ENCODE assay signal across 10 mouse cellular contexts in the genomic region with DNA sequence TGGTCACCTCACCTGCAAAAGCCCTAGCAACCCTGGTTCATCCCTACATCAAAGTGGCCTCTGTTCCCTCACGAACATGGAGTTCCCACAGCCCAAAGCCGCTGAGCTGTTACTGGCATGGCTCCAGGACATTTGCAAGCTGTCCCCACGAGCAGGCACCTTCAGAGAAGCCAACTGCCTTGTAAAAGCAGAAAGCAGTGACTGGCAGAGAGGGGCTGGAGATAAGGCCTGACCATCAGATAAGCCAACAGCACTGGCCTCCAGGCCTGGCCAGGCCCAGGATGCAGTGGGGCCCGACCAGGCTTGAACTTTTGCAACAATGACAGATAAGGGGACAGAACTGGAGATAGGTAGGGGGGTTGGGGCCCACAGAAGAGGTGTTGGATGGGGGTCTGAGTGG. TPM values are rescaled to one million over a fixed set of nuclear protein-coding genes. Genes with fewer than 3 reads are reported as not detected.
DNase-seq lines count a peak whose midpoint lies in the region; ATAC-seq and TF ChIP-seq lines count a peak whose summit lies in the region.
"Had no signal": no experiment of that assay in that cellular context is flagged by ENCODE, and none has a peak within 500 bp of the region (broad histone marks: within the 10 kb centered on the region; RNA-seq: fewer than 3 reads in every experiment).

No protein-coding gene starts in this region.

- no peak overlapping the region for H3K4me2 ChIP-seq in heart, embryonic 14.5 days (ENCODE audit: low read length)
- peak overlapping the region; percentile 62 for H3K4me2 ChIP-seq in liver, embryonic 13.5 days
- H3K4me2 ChIP-seq: embryonic facial prominence, embryonic 13.5 days had no signal

- no peak for TF ChIP-seq CTCF in G1E (IDR thresholded peaks at IDR 0.05; ENCODE audit: low read depth, low read length)

- no peak for DNase-seq in heart, adult 18-20 months
- no peak for DNase-seq in G1E (ENCODE audit: low spot score)
- peak; percentile 74 for DNase-seq in c-Kit-positive CD71-positive TER-119-positive erythroid progenitor cells, embryonic 14.5 days (ENCODE audit: low spot score)
- peak; percentile 77 for DNase-seq in liver, embryonic 13.5 days
- no peak for DNase-seq in neural tube, embryonic 10.5 days (ENCODE audit: extremely low spot score, low spot score)
- DNase-seq in lung, adult 18-20 months = no peak
- DNase-seq in left cerebral cortex, adult 9 months (ENCODE audit: low spot score in 2 of 2) = no peak

- peaks cover 22 to 27% of the 10 kb centered on the region in 2 experiments for H3K4me1 ChIP-seq in heart, embryonic 14.5 days (ENCODE audit: control insufficient read depth in 2 of 2, insufficient read depth in 2 of 2, low read length in 2 of 2)
- H3K4me1 ChIP-seq in G1E (ENCODE audit: insufficient read depth, low read depth, low read length) = peaks cover 83% of the 10 kb centered on the region
- H3K4me1 ChIP-seq in liver, embryonic 13.5 days (replicated peaks) = peaks cover 70% of the 10 kb centered on the region
- H3K4me1 ChIP-seq: embryonic facial prominence, embryonic 13.5 days had no signal

- no peak overlapping the region for H3K4me3 ChIP-seq in heart, embryonic 14.5 days (ENCODE audit: control insufficient read depth in 1 of 2, insufficient read depth in 1 of 2, low read depth in 1 of 2, low read length in 2 of 2)
- peak overlapping the region; percentile 64; the same call in 1 of the 2 replicates for H3K4me3 ChIP-seq in G1E (ENCODE audit: low read depth, low read length)
- H3K4me3 ChIP-seq in liver, embryonic 13.5 days (replicated peaks) = peak overlapping the region; percentile 33

- no peaks in the 10 kb centered on the region for H3K9me3 ChIP-seq in heart, embryonic 14.5 days (ENCODE audit: control insufficient read depth, low read length)
- peaks cover 15% of the 10 kb centered on the region for H3K9me3 ChIP-seq in G1E (replicated peaks)
- H3K9me3 ChIP-seq in liver, embryonic 13.5 days (replicated peaks) = no peaks in the 10 kb centered on the region

- peaks cover 30% of the 10 kb centered on the region for H3K27me3 ChIP-seq in heart, embryonic 14.5 days (ENCODE audit: control insufficient read depth, insufficient read depth, low read length)
- no peaks in the 10 kb centered on the region for H3K27me3 ChIP-seq in G1E (ENCODE audit: insufficient read depth, low read length)
- H3K27me3 ChIP-seq in liver, embryonic 13.5 days = 0 out of 2 replicates have a peak, but pooled peaks cover 7% of the 10 kb centered on the region

- H3K36me3 ChIP-seq in heart, embryonic 14.5 days (ENCODE audit: control insufficient read depth, insufficient read depth, low read length) = no peaks in the 10 kb centered on the region
- peaks cover 7% of the 10 kb centered on the region for H3K36me3 ChIP-seq in G1E (replicated peaks)
- no peaks in the 10 kb centered on the region for H3K36me3 ChIP-seq in liver, embryonic 13.5 days
- H3K36me3 ChIP-seq: embryonic facial prominence, embryonic 13.5 days had no signal

- H3K27ac ChIP-seq in heart, embryonic 14.5 days (replicated peaks in 1 of 2; ENCODE audit: control insufficient read depth in 1 of 2, insufficient read depth in 1 of 2, low read depth in 2 of 2, low read length in 2 of 2) = 0 out of 4 replicates have a peak overlapping the region, but pooled peaks of 1 of the 2 experiments have one; percentile 14
- H3K27ac ChIP-seq in liver, embryonic 13.5 days = peak overlapping the region; percentile 100
- H3K27ac ChIP-seq: embryonic facial prominence, embryonic 13.5 days; hindbrain, embryonic 14.5 days had no signal

- no peak overlapping the region for H3K9ac ChIP-seq in heart, embryonic 14.5 days (ENCODE audit: low read length)
- H3K9ac ChIP-seq in liver, embryonic 13.5 days = peak overlapping the region; percentile 64
- H3K9ac ChIP-seq: embryonic facial prominence, embryonic 13.5 days; hindbrain, embryonic 14.5 days had no signal

- WGBS in heart, embryonic 14.5 days = 1% methylated on average over 4 of the region's 4 CpGs
- WGBS in liver, embryonic 13.5 days (ENCODE audit: insufficient replicate concordance) = 5% methylated on average over 4 of the region's 4 CpGs

- ATAC-seq in heart, embryonic 14.5 days (ENCODE audit: insufficient number of reproducible peaks, insufficient read depth, low FRiP score, low read depth) = peak; percentile 49; the same call in 1 of the 2 replicates
- peak; percentile 73 for ATAC-seq in G1E (ENCODE audit: extremely low read depth, insufficient number of reproducible peaks, low FRiP score, poor library complexity, severe bottlenecking)
- ATAC-seq in liver, embryonic 13.5 days (ENCODE audit: low read depth) = peak; percentile 46

RNA-seq across cellular contexts. Expression of gene Ano1, which starts 36.9 kb away (rescaled TPM):
- polyA plus RNA-seq in heart, embryonic 14.5 days (2014; fragmentation: Nextera tagmentation; extraction: Ambion mirVana) = 7.3 and 7.5 TPM in 2 replicates
- 10 to 100 TPM; 10.3 to 13.0 TPM for total RNA-seq in heart, adult 18-20 months (2021)
- total RNA-seq in G1E (2014; fragmentation: Nextera tagmentation) (7.1 and 11.3 TPM in 2 replicates), G1E (2017) (3.2 and 3.7 TPM in 2 replicates)
- polyA plus RNA-seq in G1E (2012) = 1.2 and 1.8 TPM in 2 replicates
- 3.4 and 3.8 TPM in 2 replicates for polyA plus RNA-seq in liver, embryonic 13.5 days (2015; fragmentation: Nextera tagmentation; extraction: Ambion mirVana)

RNA-seq across cellular contexts. Expression of gene Fgf3, which starts 49.3 kb away (rescaled TPM):
- polyA plus RNA-seq in heart, embryonic 14.5 days (2014; fragmentation: Nextera tagmentation; extraction: Ambion mirVana) = not detected in 2 replicates
- total RNA-seq in heart, adult 18-20 months (2021) = not detected
- total RNA-seq in G1E (2014; fragmentation: Nextera tagmentation) = 0.68 and 2.5 TPM in 2 replicates
- 6.2 and 10.3 TPM in 2 replicates for total RNA-seq in G1E (2017)
- polyA plus RNA-seq in G1E (2012) = 14.1 and 14.8 TPM in 2 replicates
- 0.16 and 0.31 TPM in 2 replicates for polyA plus RNA-seq in liver, embryonic 13.5 days (2015; fragmentation: Nextera tagmentation; extraction: Ambion mirVana)

RNA-seq across cellular contexts. Expression of gene Fgf4, which starts 58.5 kb away (rescaled TPM):
- polyA plus RNA-seq in heart, embryonic 14.5 days (2014; fragmentation: Nextera tagmentation; extraction: Ambion mirVana) = not detected in 2 replicates
- not detected for total RNA-seq in heart, adult 18-20 months (2021)
- total RNA-seq in G1E (2014; fragmentation: Nextera tagmentation) = not detected in 2 replicates
- total RNA-seq in G1E (2017) = not detected in 2 replicates
- polyA plus RNA-seq in G1E (2012) = not detected in 2 replicates
- 0.03 TPM in 1 of 2 replicates, not detected in the other for polyA plus RNA-seq in liver, embryonic 13.5 days (2015; fragmentation: Nextera tagmentation; extraction: Ambion mirVana)
- polyA plus RNA-seq: hindbrain, embryonic 14.5 days had no signal

Comparison
In these comparisons a context has a peak if more than half of its experiments do, and no peak if none do; other contexts are left out.
1. H3K4me3 ChIP-seq: peak in G1E (single experiment) and liver, embryonic 13.5 days (single experiment); none in heart, embryonic 14.5 days (0 of 2).
2. DNase-seq: peak in c-Kit-positive CD71-positive TER-119-positive erythroid progenitor cells, embryonic 14.5 days (single experiment) and liver, embryonic 13.5 days (single experiment); none in heart, adult 18-20 months (0 of 2), G1E (single experiment), neural tube, embryonic 10.5 days (single experiment), lung, adult 18-20 months (0 of 2) and left cerebral cortex, adult 9 months (0 of 2).
3. RNA of gene Fgf3, which starts 49.3 kb away (polyA plus RNA-seq): 14.1 to 14.8 TPM in G1E; 0.16 to 0.31 TPM in liver, embryonic 13.5 days and not detected in heart, embryonic 14.5 days; every median in the first group is over 10 times any median in the second.
4. Peak in every context shown above with its lines, with median percentiles within 50 percentile points of each other: ATAC-seq.